Mouse (Mus musculus) lung, adult 2 months (tissue): ENCODE data around the gene Ankrd12. TPM values are rescaled to one million over a fixed set of nuclear protein-coding genes. Genes with fewer than 3 reads are reported as not detected.
A peak's percentile ranks its signal among the peaks of the same experiment; 100 is the strongest.
"Not testable (repeated sequence)": the region's sequence is repeated elsewhere in the genome, so short reads cannot be mapped to it uniquely, and the experiment has no call there.

ENCODE experiments used
- DNase-seq: peaks from one replicate; pipeline ENCODE4 v3.0.0; 2022
- H3K4me1 ChIP-seq: fragments of 200-500 bp; 2 replicates; pipeline ENCODE4 v1.6.1; 2011; ENCODE audit warnings: low read length; ENCODE audit not compliant: control insufficient read depth, insufficient read depth
- H3K4me3 ChIP-seq: fragments of 200-500 bp; replicated peaks from 2 replicates; pipeline ENCODE3; 2011; ENCODE audit warnings: low read depth, mild to moderate bottlenecking, control low read depth, low read length; ENCODE audit errors: extremely low read depth
- CTCF ChIP-seq: fragments of 200-500 bp; IDR thresholded peaks from 2 replicates; pipeline ENCODE4 v1.5.1; 2011; ENCODE audit warnings: mild to moderate bottlenecking, low read length, control low read depth; ENCODE audit not compliant: insufficient read depth
- POLR2A ChIP-seq: fragments of 200-500 bp; IDR thresholded peaks from 2 replicates; pipeline ENCODE4 v1.6.1; 2011; ENCODE audit warnings: low read depth, mild to moderate bottlenecking, control low read depth, low read length, borderline replicate concordance; ENCODE audit errors: extremely low read depth
- WGBS: fragments of 180-500 bp; shearing (Covaris S2); methylation state at CpG from one replicate; pipeline ENCODE4 v1.1.7; 2018; 5-methylcytosine and 5-hydroxymethylcytosine counted together
- polyA plus RNA-seq: library from polyadenylated mRNA; depleted of rRNA; stranded (reverse); fragments of >200 nt; gene quantifications from 2 replicates; pipeline ENCODE4 v1.2.3, GENCODE M21; 2012

The Ankrd12 gene
- polyA plus RNA-seq, 1 experiment = 5.4 TPM

- H3K4me3 ChIP-seq = no peak overlapping the region
- no peaks in the 10 kb centered on the region for H3K4me1 ChIP-seq
- no peak for DNase-seq
- TF ChIP-seq CTCF = no peak
- TF ChIP-seq POLR2A = no peak
- WGBS = 90% methylated on average over 2 of the region's 2 CpGs
These were observed 69.4 kb downstream of the Ankrd12 start for GRCm38 (mm10) chr17:66007473-66007872.

GRCm38 (mm10) chr17:65988151-65988820 lies 88.6 kb downstream of the Ankrd12 start:
- WGBS = 84% methylated on average over 3 of the region's 3 CpGs
- DNase-seq = no peak
- TF ChIP-seq POLR2A (no peak), CTCF (no peak)
- H3K4me3 ChIP-seq = no peak overlapping the region
- H3K4me1 ChIP-seq = no peaks in the 10 kb centered on the region

GRCm38 (mm10) chr17:65976720-65977119 lies 100.2 kb downstream of the Ankrd12 start:
- H3K4me3 ChIP-seq, H3K4me1 ChIP-seq, DNase-seq: not testable (repeated sequence)

- Histone ChIP-seq H3K4me3 (no peak overlapping the region), H3K4me1 (no peaks in the 10 kb centered on the region)
- 65% methylated on average over 11 of the region's 11 CpGs for WGBS
- no peak for DNase-seq
- no peak for TF ChIP-seq POLR2A
These were observed 109.1 kb downstream of the Ankrd12 start for GRCm38 (mm10) chr17:65967751-65968150.

- DNase-seq = no peak
- Histone ChIP-seq H3K4me1 (peaks cover 5% of the 10 kb centered on the region), H3K4me3 (no peak overlapping the region)
- WGBS = 86% methylated on average over 2 of the region's 2 CpGs
- no peak for TF ChIP-seq POLR2A
These were observed 114.6 kb downstream of the Ankrd12 start for GRCm38 (mm10) chr17:65962263-65962662.

GRCm38 (mm10) chr17:65961606-65962136 lies 115.2 kb downstream of the Ankrd12 start:
- Histone ChIP-seq H3K4me3 (no peak overlapping the region), H3K4me1 (peaks cover 5% of the 10 kb centered on the region)
- WGBS = 65% methylated on average over 2 of the region's 2 CpGs
- TF ChIP-seq CTCF (no peak), POLR2A (no peak)
- DNase-seq = no peak

- WGBS = 60% methylated on average over 3 of the region's 3 CpGs
- TF ChIP-seq CTCF = no peak
- no peak for TF ChIP-seq POLR2A
- no peak for DNase-seq
- Histone ChIP-seq H3K4me1 (peaks cover 5% of the 10 kb centered on the region), H3K4me3 (no peak overlapping the region)
These were observed 117.9 kb downstream of the Ankrd12 start for GRCm38 (mm10) chr17:65959011-65959410.

GRCm38 (mm10) chr17:65958366-65958765 lies 118.5 kb downstream of the Ankrd12 start:
- 50% methylated on average over 1 of the region's 1 CpGs for WGBS
- Histone ChIP-seq H3K4me3 (no peak overlapping the region), H3K4me1 (peaks cover 5% of the 10 kb centered on the region)
- DNase-seq = no peak
- no peak for TF ChIP-seq POLR2A
- no peak for TF ChIP-seq CTCF

- no peak for DNase-seq
- 70% methylated on average over 8 of the region's 8 CpGs for WGBS
- no peak for TF ChIP-seq CTCF
- Histone ChIP-seq H3K4me3 (no peak overlapping the region), H3K4me1 (peaks cover 5% of the 10 kb centered on the region)
These were observed 119.0 kb downstream of the Ankrd12 start for GRCm38 (mm10) chr17:65957782-65958325.

GRCm38 (mm10) chr17:65956993-65957781 lies 119.7 kb downstream of the Ankrd12 start:
- peak; percentile 19 for DNase-seq
- Histone ChIP-seq H3K4me1 (peaks cover 5% of the 10 kb centered on the region), H3K4me3 (no peak overlapping the region)
- 53% methylated on average over 14 of the region's 14 CpGs for WGBS
- TF ChIP-seq POLR2A (no peak), CTCF (no peak)
